Mouse (Mus musculus) thymus, postnatal 10 days (tissue): Measurements from ENCODE around the gene Hrnr.

ENCODE experiments used
- DNase-seq, 2 experiments: peaks; one replicate each; pipeline ENCODE4 v3.0.0; 2021; ENCODE audit warnings: low spot score in 2 of 2

The Hrnr gene

GRCm38 (mm10) chr3:93319449-93319848 lies at the start of gene Hrnr:
Gene Hrnr, plus strand, starts transcription at chr3:93319749.
- no peak for DNase-seq

- DNase-seq, result no peak
Measured at GRCm38 (mm10) chr3:93273223-93273622, 46.3 kb upstream of the Hrnr start, which contains the start of gene Flg. Gene Flg, plus strand, starts transcription at chr3:93273523.

- no peak for DNase-seq
Measured at GRCm38 (mm10) chr3:93297542-93297941, 22.0 kb upstream of the Hrnr start.

GRCm38 (mm10) chr3:93299832-93300231 lies 19.7 kb upstream of the Hrnr start:
- DNase-seq, result no peak

- no peak for DNase-seq
Measured at GRCm38 (mm10) chr3:93301896-93302295, 17.7 kb upstream of the Hrnr start.

- DNase-seq, result no peak
Measured at GRCm38 (mm10) chr3:93306142-93306541, 13.4 kb upstream of the Hrnr start.

GRCm38 (mm10) chr3:93311371-93311770 lies 8.2 kb upstream of the Hrnr start:
- DNase-seq, result no peak

- no peak for DNase-seq
Measured at GRCm38 (mm10) chr3:93314388-93314787, 5.2 kb upstream of the Hrnr start.

- DNase-seq, result no peak
Measured at GRCm38 (mm10) chr3:93337749-93338148, 18.2 kb downstream of the Hrnr start.

- no peak for DNase-seq
Measured at GRCm38 (mm10) chr3:93340021-93340420, 20.5 kb downstream of the Hrnr start.

- no peak for DNase-seq
Measured at GRCm38 (mm10) chr3:93346896-93347295, 27.3 kb downstream of the Hrnr start.

GRCm38 (mm10) chr3:93360045-93360444 lies 40.5 kb downstream of the Hrnr start:
- peak; percentile 11 to 63 for DNase-seq

GRCm38 (mm10) chr3:93361933-93362574 lies 42.5 kb downstream of the Hrnr start:
- DNase-seq, result peak in 1 of 2 experiments; percentile 18

- DNase-seq, result no peak
Measured at GRCm38 (mm10) chr3:93366966-93367575, 47.5 kb downstream of the Hrnr start.

GRCm38 (mm10) chr3:93368171-93368570 lies 48.6 kb downstream of the Hrnr start:
- DNase-seq, result no peak

- no peak for DNase-seq
Measured at GRCm38 (mm10) chr3:93373416-93373815, 53.9 kb downstream of the Hrnr start.

GRCm38 (mm10) chr3:93375196-93375595 lies 55.6 kb downstream of the Hrnr start:
- DNase-seq, result no peak

- DNase-seq, result no peak
Measured at GRCm38 (mm10) chr3:93375601-93376000, 56.1 kb downstream of the Hrnr start.

GRCm38 (mm10) chr3:93378146-93378545 lies 58.6 kb downstream of the Hrnr start:
- DNase-seq, result no peak
